Mouse (Mus musculus): Measurements from ENCODE around the gene Nox3.

- TF ChIP-seq E2F4 (IDR thresholded peaks at IDR 0.05; ENCODE audit: insufficient replicate concordance, low read depth, low read length) (no peak), NRF1 (IDR thresholded peaks at IDR 0.05; ENCODE audit: low read depth, low read length) (no peak), POLR2A (IDR thresholded peaks at IDR 0.05; ENCODE audit: low read depth, low read length) (no peak), TCF12 (IDR thresholded peaks at IDR 0.05; ENCODE audit: low read depth, low read length) (no peak), KAT2A (IDR thresholded peaks at IDR 0.05; ENCODE audit: insufficient replicate concordance, low read length) (no peak), CHD1 (IDR thresholded peaks at IDR 0.05; ENCODE audit: low read depth, low read length) (no peak), USF1 (IDR thresholded peaks at IDR 0.05; ENCODE audit: low read depth, low read length) (no peak), CTCF (conservative IDR thresholded peaks at IDR 0.05 in 1 of 2, IDR thresholded peaks at IDR 0.05 in 1 of 2; ENCODE audit: low read depth in 2 of 2, low read length in 2 of 2) (no peak), ZMIZ1 (IDR thresholded peaks at IDR 0.05; ENCODE audit: low read depth, low read length) (no peak), CHD2 (IDR thresholded peaks at IDR 0.05; ENCODE audit: low read length) (no peak), MAX (IDR thresholded peaks at IDR 0.05; ENCODE audit: low read length) (no peak), RAD21 (IDR thresholded peaks at IDR 0.05; ENCODE audit: low read depth, low read length) (no peak; the same call in 1 of the 2 replicates)
These were observed 30.7 kb downstream of the Nox3 start for GRCm38 (mm10) chr17:3665321-3665720.
